Mouse (Mus musculus) hindbrain, postnatal 0 days (tissue): Measurements from ENCODE around the gene 1700022I11Rik. TPM values are rescaled to one million over a fixed set of nuclear protein-coding genes. Genes with fewer than 3 reads are reported as not detected.

Experiments used
- ATAC-seq: fragments of 200-750 bp; cut with Nextera tagmentation; 2 replicates; pipeline ENCODE4 v1.8.0; 2017; ENCODE audit warnings: mild to moderate bottlenecking, moderate TSS enrichment, moderate library complexity
- DNase-seq: peaks from one replicate; pipeline ENCODE4 v3.0.0-alpha.2; 2015; ENCODE audit warnings: low spot score
- H3K27ac ChIP-seq: fragments of 300-500 bp; sonication (generic); 2 replicates; pipeline ENCODE4 v1.5.1; 2014; ENCODE audit warnings: mild to moderate bottlenecking
- H3K27me3 ChIP-seq: fragments of 300-500 bp; sonication (generic); 2 replicates; pipeline ENCODE4 v1.6.1; 2014; ENCODE audit warnings: low read length, mixed read lengths; ENCODE audit not compliant: insufficient read depth
- H3K36me3 ChIP-seq: fragments of 300-500 bp; sonication (generic); 2 replicates; pipeline ENCODE4 v1.6.1; 2014; ENCODE audit warnings: low read length, mixed read lengths; ENCODE audit not compliant: insufficient read depth
- H3K4me1 ChIP-seq: fragments of 300-500 bp; sonication (generic); 2 replicates; pipeline ENCODE4 v1.6.1; 2014; ENCODE audit warnings: antibody characterized with exemption, low read length, mixed read lengths; ENCODE audit not compliant: insufficient read depth
- H3K4me2 ChIP-seq: fragments of 300-500 bp; sonication (generic); 2 replicates; pipeline ENCODE4 v1.6.1; 2014; ENCODE audit warnings: low read depth, mild to moderate bottlenecking, low read length, moderate library complexity, mixed read lengths
- H3K4me3 ChIP-seq: fragments of 300-500 bp; sonication (generic); 2 replicates; pipeline ENCODE4 v1.5.1; 2014; ENCODE audit warnings: low read length
- H3K9ac ChIP-seq: fragments of 300-500 bp; sonication (generic); replicated peaks from 2 replicates; pipeline ENCODE4 v1.6.1; 2014; ENCODE audit warnings: mild to moderate bottlenecking, low read length, moderate library complexity, mixed read lengths
- H3K9me3 ChIP-seq: fragments of 300-500 bp; sonication (generic); 2 replicates; pipeline ENCODE4 v1.6.1; 2016; ENCODE audit warnings: low read length, mixed read lengths
- CTCF ChIP-seq: IDR thresholded peaks from 2 replicates; pipeline ENCODE4 v1.5.1; 2016; ENCODE audit warnings: antibody characterized with exemption, control low read depth, low read depth
- WGBS: fragments of 180-500 bp; shearing (Covaris S2); extraction: QIAGEN DNeasy Blood & Tissue Kit; methylation state at CpG from one replicate; pipeline ENCODE4 v1.1.7; 2014; 5-methylcytosine and 5-hydroxymethylcytosine counted together
- polyA plus RNA-seq: library from polyadenylated mRNA; unstranded; fragments of >200 nt; fragmentation: Nextera tagmentation; extraction: Ambion mirVana; gene quantifications from 2 replicates; pipeline ENCODE4 v1.2.1, GENCODE M21; 2015
- total RNA-seq: library from RNA; depleted of rRNA; stranded (reverse); fragments of >200 nt; gene quantifications from 2 replicates; pipeline ENCODE4 v1.2.3, GENCODE M21; 2014

1700022I11Rik gene
- total and polyA plus RNA-seq, 2 experiments from 2014 or later: 0.60 TPM; not detected in 1

DNA sequence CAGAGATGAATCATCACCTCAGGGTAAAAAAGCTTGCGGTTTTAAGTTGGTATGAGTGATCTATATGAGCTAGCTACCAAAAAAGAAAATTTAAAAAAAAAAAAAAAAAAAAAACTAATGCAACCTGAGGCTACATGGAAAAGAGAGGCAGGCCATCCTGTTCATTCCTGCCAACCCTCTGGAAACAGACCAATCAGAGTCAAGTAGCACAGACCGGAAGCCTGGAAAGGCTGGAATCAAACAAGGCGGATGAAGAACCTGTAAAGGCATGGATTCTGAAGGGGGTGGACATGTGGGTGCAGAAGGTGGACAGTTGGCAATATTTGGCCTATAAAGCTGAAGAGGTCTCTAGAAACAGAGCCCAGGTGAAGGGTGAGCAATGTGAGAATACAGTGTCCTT is 24.0 kb upstream of the 1700022I11Rik start:
- TF ChIP-seq CTCF: no peak
- Histone ChIP-seq H3K4me3 (no peak overlapping the region), H3K4me2 (no peak overlapping the region), H3K27ac (no peak overlapping the region), H3K9ac (no peak overlapping the region), H3K27me3 (no peaks in the 10 kb centered on the region), H3K4me1 (peaks cover 37% of the 10 kb centered on the region), H3K9me3 (no peaks in the 10 kb centered on the region), H3K36me3 (no peaks in the 10 kb centered on the region)
- WGBS: 84% methylated on average over 3 of the region's 3 CpGs
- no peak for DNase-seq
- no peak for ATAC-seq

DNA sequence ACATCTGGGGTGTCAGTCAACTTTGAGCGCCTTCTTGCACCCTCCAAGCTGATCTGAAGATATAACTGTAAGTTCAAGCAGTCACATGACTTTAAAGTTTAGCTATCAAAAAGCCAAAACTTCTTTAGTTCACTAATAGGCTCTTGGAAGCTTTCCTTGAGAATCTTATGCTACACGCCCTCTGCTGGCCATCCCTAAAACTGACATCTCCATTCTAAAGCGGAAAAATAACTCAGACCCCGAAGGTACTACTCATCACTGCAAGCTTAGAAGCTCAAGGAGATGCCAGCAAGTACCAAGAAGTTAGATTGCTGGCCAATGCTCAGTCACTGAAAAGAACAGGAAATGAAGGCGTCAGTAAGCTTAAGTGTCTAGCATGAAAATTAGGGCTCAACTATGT is 23.5 kb upstream of the 1700022I11Rik start:
- ATAC-seq: no peak
- H3K9ac ChIP-seq: no peak overlapping the region
- H3K4me3 ChIP-seq: no peak overlapping the region
- no peaks in the 10 kb centered on the region for H3K36me3 ChIP-seq
- H3K4me2 ChIP-seq: peak overlapping the region; percentile 34
- peak; percentile 79 for TF ChIP-seq CTCF
- peak overlapping the region; percentile 76; the same call in 1 of the 2 replicates for H3K27ac ChIP-seq
- peaks cover 37% of the 10 kb centered on the region for H3K4me1 ChIP-seq
- WGBS: 5% methylated on average over 5 of the region's 5 CpGs
- H3K9me3 ChIP-seq: no peaks in the 10 kb centered on the region
- peak; percentile 91 for DNase-seq
- no peaks in the 10 kb centered on the region for H3K27me3 ChIP-seq

DNA sequence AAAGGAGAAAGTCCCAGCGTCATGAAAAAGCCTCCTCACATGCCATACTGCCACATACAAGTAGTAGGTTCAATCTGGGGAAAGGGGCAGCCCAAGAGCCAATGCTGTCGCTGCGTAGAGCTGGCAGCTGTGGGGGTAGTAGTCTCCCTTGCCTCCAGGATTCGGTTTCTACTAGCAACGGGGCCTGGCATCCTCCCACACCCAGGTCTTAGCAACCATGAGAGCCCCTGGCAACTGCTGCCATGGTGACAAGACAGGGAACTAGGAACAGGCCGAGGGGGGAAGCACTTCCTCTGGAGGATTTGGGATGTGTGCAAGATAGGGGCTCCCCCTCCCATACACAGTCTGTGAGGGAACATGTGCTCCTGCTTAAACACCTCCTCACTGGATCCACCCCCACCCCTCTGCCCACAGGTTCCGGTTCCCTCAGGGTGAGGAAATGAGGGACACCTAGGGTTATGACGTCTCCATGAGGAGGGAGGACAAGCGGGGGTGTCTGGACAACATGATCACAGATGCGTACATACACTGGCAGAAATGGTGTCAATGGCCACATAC is 22.6 kb upstream of the 1700022I11Rik start:
- 0 out of 2 replicates have a peak, but pooled peaks have one; percentile 12 for TF ChIP-seq CTCF
- DNase-seq (peak; percentile 93), ATAC-seq (peak; percentile 52)
- 12% methylated on average over 10 of the region's 10 CpGs for WGBS
- Histone ChIP-seq H3K36me3 (no peaks in the 10 kb centered on the region), H3K4me3 (no peak overlapping the region), H3K27ac (peak overlapping the region; percentile 76), H3K4me2 (peak overlapping the region; percentile 34), H3K27me3 (no peaks in the 10 kb centered on the region), H3K4me1 (peaks cover 44% of the 10 kb centered on the region), H3K9me3 (no peaks in the 10 kb centered on the region), H3K9ac (no peak overlapping the region)

DNA sequence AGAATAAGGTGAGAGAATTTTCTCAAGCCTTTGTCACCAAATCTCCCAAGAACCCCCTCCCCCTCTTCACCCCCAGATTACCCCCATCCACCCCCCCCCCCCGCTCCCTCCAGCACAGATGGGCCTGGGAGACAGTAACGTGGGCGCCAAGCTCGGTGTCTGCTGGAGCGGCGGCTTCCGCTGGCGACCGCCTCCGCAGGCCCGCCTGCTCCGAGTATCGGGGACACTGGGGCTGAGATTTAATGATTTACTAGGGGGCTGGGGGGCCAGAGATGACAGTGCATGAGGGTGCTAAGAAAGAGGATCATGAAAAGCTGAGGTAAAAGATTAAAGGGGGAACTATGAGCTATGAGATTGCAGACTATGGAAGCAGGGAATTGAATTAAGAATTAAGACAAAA is 20.9 kb upstream of the 1700022I11Rik start:
- H3K9me3 ChIP-seq: no peaks in the 10 kb centered on the region
- WGBS: 32% methylated on average over 13 of the region's 13 CpGs
- no peak for DNase-seq
- 0 out of 2 replicates have a peak overlapping the region, but pooled peaks have one; percentile 91 for H3K4me2 ChIP-seq
- no peak for TF ChIP-seq CTCF
- no peaks in the 10 kb centered on the region for H3K36me3 ChIP-seq
- peaks cover 57% of the 10 kb centered on the region for H3K4me1 ChIP-seq
- H3K4me3 ChIP-seq: no peak overlapping the region
- no peaks in the 10 kb centered on the region for H3K27me3 ChIP-seq
- H3K9ac ChIP-seq: no peak overlapping the region; the same call in 1 of the 2 replicates
- peak overlapping the region; percentile 98; the same call in 1 of the 2 replicates for H3K27ac ChIP-seq
- ATAC-seq: no peak

DNA sequence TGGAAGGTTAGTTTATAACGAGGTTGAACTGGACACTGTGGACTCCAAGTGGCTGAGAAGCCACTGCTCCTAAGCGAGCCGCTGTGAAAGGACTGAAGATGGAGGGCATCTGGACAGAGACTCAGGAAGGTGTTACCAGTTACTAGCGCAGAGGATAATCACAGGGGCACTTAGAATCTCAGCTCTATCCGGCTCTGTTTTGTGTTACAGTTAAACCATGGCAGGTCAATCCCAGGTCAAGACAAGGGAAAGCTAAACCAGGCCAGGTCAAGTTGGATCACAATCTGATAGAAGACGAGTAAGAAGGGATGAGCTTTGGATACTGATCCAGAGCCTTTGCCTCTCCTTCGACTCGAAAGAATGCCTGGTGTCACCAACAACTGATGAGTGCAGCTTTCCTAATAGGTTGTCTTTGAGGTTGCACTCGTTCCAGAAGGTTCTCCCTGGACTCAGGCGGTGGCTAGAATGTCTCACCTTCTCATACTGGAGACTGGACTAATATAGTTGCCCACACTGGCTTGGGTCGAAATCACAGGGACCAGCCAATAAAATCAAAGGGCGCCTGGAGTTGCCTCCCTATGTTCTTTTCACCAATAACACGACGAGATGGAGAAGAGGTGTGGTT is 20.2 kb upstream of the 1700022I11Rik start:
- Histone ChIP-seq H3K9me3 (no peaks in the 10 kb centered on the region), H3K27me3 (no peaks in the 10 kb centered on the region), H3K9ac (no peak overlapping the region; the same call in 1 of the 2 replicates), H3K4me2 (peak overlapping the region; percentile 91), H3K36me3 (no peaks in the 10 kb centered on the region), H3K4me3 (peak overlapping the region; percentile 78), H3K4me1 (peaks cover 59% of the 10 kb centered on the region), H3K27ac (peak overlapping the region; percentile 98)
- 10% methylated on average over 14 of the region's 14 CpGs for WGBS
- no peak for TF ChIP-seq CTCF
- no peak for DNase-seq
- ATAC-seq: no peak

DNA sequence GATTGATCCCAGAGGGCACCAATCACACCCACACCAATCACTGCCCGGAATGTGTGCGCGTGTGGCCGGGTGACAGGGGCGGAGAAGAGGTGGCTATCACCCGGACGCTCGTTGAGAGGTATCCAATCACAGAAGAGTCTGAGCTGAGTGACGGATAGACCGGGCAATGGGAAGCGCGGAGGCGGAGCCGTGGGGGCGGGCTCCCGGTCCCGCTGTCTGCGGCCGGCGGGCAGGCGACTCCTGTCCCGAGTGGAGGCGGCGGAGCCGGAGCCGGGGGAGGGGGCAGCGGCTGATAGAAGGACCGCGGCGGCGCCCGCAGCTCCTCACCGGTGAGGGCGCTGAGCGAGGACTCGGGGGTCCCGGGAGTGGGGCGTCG is 19.7 kb upstream of the 1700022I11Rik start, which contains the start of gene Dnajb5:
Gene Dnajb5 (plus strand): TSS at position 139 of the 376 bp plus-strand sequence.
- H3K4me1 ChIP-seq: peaks cover 61% of the 10 kb centered on the region
- H3K9ac ChIP-seq: peak within 1 kb of the TSS; percentile 94
- peak within 1 kb of the TSS; percentile 91 for H3K4me2 ChIP-seq
- no peaks in the 10 kb centered on the region for H3K27me3 ChIP-seq
- no peak for TF ChIP-seq CTCF
- peak; percentile 95 for ATAC-seq
- no peaks in the 10 kb centered on the region for H3K9me3 ChIP-seq
- H3K27ac ChIP-seq: peak within 1 kb of the TSS; percentile 98
- 0% methylated on average over 39 of the region's 39 CpGs for WGBS
- H3K4me3 ChIP-seq: peak within 1 kb of the TSS; percentile 78
- H3K36me3 ChIP-seq: no peaks in the 10 kb centered on the region
- DNase-seq: peak; percentile 97

DNA sequence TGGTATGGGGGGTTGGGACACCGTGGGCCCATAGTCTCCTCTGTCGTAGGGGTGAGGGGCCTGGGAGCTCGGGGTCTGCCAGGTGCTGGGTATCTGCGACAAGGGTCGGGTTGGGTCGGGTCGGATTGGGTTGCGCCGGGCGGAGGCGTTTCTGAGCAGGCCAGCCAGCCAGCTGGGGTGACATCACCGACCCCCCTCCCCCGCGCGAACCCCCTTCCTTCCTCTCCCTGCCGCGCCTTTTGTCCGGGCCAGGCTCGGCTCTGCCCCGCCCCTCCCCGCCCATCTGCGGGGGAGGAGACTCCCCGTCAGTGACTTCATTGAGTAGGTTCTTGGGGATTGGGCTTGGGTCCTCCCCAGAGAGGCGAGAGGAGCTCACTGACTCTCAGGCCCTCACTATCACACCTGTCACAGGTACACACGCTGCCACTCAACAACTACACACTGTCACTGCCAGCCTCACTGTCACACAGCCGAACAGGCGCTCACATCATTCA is 19.3 kb upstream of the 1700022I11Rik start:
- ATAC-seq (peak; percentile 57), DNase-seq (peak; percentile 92)
- Histone ChIP-seq H3K9me3 (no peaks in the 10 kb centered on the region), H3K36me3 (no peaks in the 10 kb centered on the region), H3K27ac (peak overlapping the region; percentile 98), H3K4me3 (peak overlapping the region; percentile 78), H3K27me3 (no peaks in the 10 kb centered on the region), H3K4me1 (peaks cover 63% of the 10 kb centered on the region), H3K9ac (peak overlapping the region; percentile 94), H3K4me2 (peak overlapping the region; percentile 91)
- 1% methylated on average over 17 of the region's 27 CpGs for WGBS
- no peak for TF ChIP-seq CTCF
